ENCODE assay signal across 18 mouse cellular contexts in the genomic region with DNA sequence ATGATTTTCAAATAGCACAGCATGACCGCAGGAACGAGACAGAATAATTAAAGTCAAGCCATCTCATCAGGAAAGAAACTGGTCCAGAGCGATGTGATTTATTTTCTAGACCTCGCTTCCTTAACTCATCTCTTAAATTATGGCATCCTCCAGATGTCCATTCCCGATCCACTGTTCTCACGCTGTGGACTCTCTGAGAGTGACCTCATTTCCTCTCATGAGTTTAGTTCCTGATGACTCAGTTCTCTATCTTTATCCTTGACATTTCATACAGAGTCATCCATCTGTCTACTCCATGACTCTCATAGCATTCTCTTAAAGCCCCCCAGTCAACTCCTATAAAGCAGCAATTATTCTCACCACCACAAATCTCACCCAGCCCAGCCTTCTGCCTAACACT.
A peak's percentile ranks its signal among the peaks of the same experiment; 100 is the strongest.
DNase-seq lines count a peak whose midpoint lies in the region; ATAC-seq and TF ChIP-seq lines count a peak whose summit lies in the region.
"Had no signal": no experiment of that assay in that cellular context is flagged by ENCODE, and none has a peak within 500 bp of the region (broad histone marks: within the 10 kb centered on the region; RNA-seq: fewer than 3 reads in every experiment).

No protein-coding gene starts in this region.

- H3K27me3 ChIP-seq in kidney, embryonic 15.5 days: no peaks in the 10 kb centered on the region
- no peaks in the 10 kb centered on the region for H3K27me3 ChIP-seq in liver, embryonic 12.5 days (replicated peaks)
- H3K27me3 ChIP-seq: embryonic facial prominence, embryonic 13.5 days; forebrain, embryonic 13.5 days; hindbrain, embryonic 13.5 days; intestine, embryonic 15.5 days; liver, embryonic 15.5 days; midbrain, embryonic 13.5 days had no signal

- H3K4me1 ChIP-seq in kidney, embryonic 15.5 days: no peaks in the 10 kb centered on the region
- no peaks in the 10 kb centered on the region for H3K4me1 ChIP-seq in liver, embryonic 12.5 days
- H3K4me1 ChIP-seq: embryonic facial prominence, embryonic 13.5 days; forebrain, embryonic 13.5 days; hindbrain, embryonic 13.5 days; intestine, embryonic 15.5 days; liver, embryonic 15.5 days; midbrain, embryonic 13.5 days had no signal

- no peak overlapping the region for H3K9ac ChIP-seq in kidney, embryonic 15.5 days
- H3K9ac ChIP-seq in liver, embryonic 12.5 days: no peak overlapping the region
- H3K9ac ChIP-seq: embryonic facial prominence, embryonic 13.5 days; forebrain, embryonic 13.5 days; hindbrain, embryonic 13.5 days; intestine, embryonic 15.5 days; liver, embryonic 15.5 days; midbrain, embryonic 13.5 days had no signal

- intact Hi-C loops in gastrocnemius, adult 2 months (cut with DNase I): no loop called here

- no peaks in the 10 kb centered on the region for H3K9me3 ChIP-seq in kidney, embryonic 15.5 days (replicated peaks)
- no peaks in the 10 kb centered on the region for H3K9me3 ChIP-seq in liver, embryonic 12.5 days (replicated peaks)
- H3K9me3 ChIP-seq: embryonic facial prominence, embryonic 13.5 days; forebrain, embryonic 13.5 days; hindbrain, embryonic 13.5 days; intestine, embryonic 15.5 days; liver, embryonic 15.5 days; midbrain, embryonic 13.5 days had no signal

- H3K27ac ChIP-seq in gastrocnemius, adult 2 months: peak overlapping the region; percentile 28; the same call in 1 of the 2 replicates
- no peak overlapping the region for H3K27ac ChIP-seq in kidney, embryonic 15.5 days
- H3K27ac ChIP-seq in layer of hippocampus, adult 2 months: no peak overlapping the region
- no peak overlapping the region for H3K27ac ChIP-seq in liver, embryonic 12.5 days
- H3K27ac ChIP-seq: embryonic facial prominence, embryonic 13.5 days; forebrain, embryonic 13.5 days; heart, adult 2 months; hindbrain, embryonic 13.5 days; intestine, embryonic 15.5 days; liver, embryonic 15.5 days; macrophage; midbrain, embryonic 13.5 days had no signal

- no peak for DNase-seq in gastrocnemius, adult 2 months
- DNase-seq in gastrocnemius, adult 18-20 months (ENCODE audit: low spot score): no peak
- peak; percentile 1 for DNase-seq in 3134 (ENCODE audit: extremely low read depth, insufficient read length, low spot score)
- peak; percentile 72 for DNase-seq in 3T3-L1 (ENCODE audit: low read depth, low spot score)
- no peak for DNase-seq in layer of hippocampus, adult 2 months (ENCODE audit: low spot score in 2 of 2)
- DNase-seq: cerebellum, adult 11 months; heart, adult 2 months; thymus, postnatal 4 days had no signal

- ATAC-seq in kidney, embryonic 15.5 days (replicated peaks; ENCODE audit: low FRiP score): peak; percentile 58; the same call in 1 of the 2 replicates
- no peak for ATAC-seq in activated CD4-positive, CD25-positive, alpha-beta regulatory T cell, adult 4 months
- no peak for ATAC-seq in liver, embryonic 12.5 days
- ATAC-seq: forebrain, embryonic 13.5 days; intestine, embryonic 15.5 days; midbrain, embryonic 13.5 days had no signal

- no peak overlapping the region for H3K4me3 ChIP-seq in gastrocnemius, adult 2 months
- H3K4me3 ChIP-seq in kidney, embryonic 15.5 days (replicated peaks): no peak overlapping the region
- no peak overlapping the region for H3K4me3 ChIP-seq in layer of hippocampus, adult 2 months
- no peak overlapping the region for H3K4me3 ChIP-seq in liver, embryonic 12.5 days
- H3K4me3 ChIP-seq: embryonic facial prominence, embryonic 13.5 days; forebrain, embryonic 13.5 days; heart, adult 2 months; hindbrain, embryonic 13.5 days; intestine, embryonic 15.5 days; liver, embryonic 15.5 days; midbrain, embryonic 13.5 days had no signal

- 56% methylated on average over 6 of the region's 6 CpGs for WGBS in kidney, embryonic 15.5 days
- 66% methylated on average over 6 of the region's 6 CpGs for WGBS in liver, embryonic 12.5 days (ENCODE audit: insufficient replicate concordance)

- H3K36me3 ChIP-seq in kidney, embryonic 15.5 days: no peaks in the 10 kb centered on the region
- H3K36me3 ChIP-seq in liver, embryonic 12.5 days: no peaks in the 10 kb centered on the region
- H3K36me3 ChIP-seq: embryonic facial prominence, embryonic 13.5 days; hindbrain, embryonic 13.5 days; intestine, embryonic 15.5 days; liver, embryonic 15.5 days; midbrain, embryonic 13.5 days had no signal

- no peak overlapping the region for H3K4me2 ChIP-seq in kidney, embryonic 15.5 days
- no peak overlapping the region for H3K4me2 ChIP-seq in liver, embryonic 12.5 days
- H3K4me2 ChIP-seq: embryonic facial prominence, embryonic 13.5 days; forebrain, embryonic 13.5 days; hindbrain, embryonic 13.5 days; intestine, embryonic 15.5 days; liver, embryonic 15.5 days; midbrain, embryonic 13.5 days had no signal

- TF ChIP-seq CTCF in gastrocnemius, adult 2 months (IDR thresholded peaks at IDR 0.05): no peak
- no peak for TF ChIP-seq CTCF in layer of hippocampus, adult 2 months (conservative IDR thresholded peaks at IDR 0.05)

Comparison
In these comparisons a context has a peak if more than half of its experiments do, and no peak if none do; other contexts are left out.
1. DNase-seq: peak in 3134 (single experiment) and 3T3-L1 (single experiment); none in gastrocnemius, adult 2 months (single experiment), gastrocnemius, adult 18-20 months (single experiment) and layer of hippocampus, adult 2 months (0 of 2).